Mouse (Mus musculus) cerebellum, adult 2 months (tissue): ENCODE results near the gene Rapgef2.

ENCODE experiments used
- CTCF ChIP-seq: fragments of 200-500 bp; IDR thresholded peaks from 2 replicates; pipeline ENCODE4 v1.5.1; 2011; ENCODE audit warnings: low read depth, mild to moderate bottlenecking, control low read depth, low read length, moderate library complexity, borderline replicate concordance; ENCODE audit not compliant: insufficient read depth
- POLR2A ChIP-seq: fragments of 200-500 bp; IDR thresholded peaks from 2 replicates; pipeline ENCODE4 v1.6.1; 2011; ENCODE audit warnings: low read length, control low read depth, borderline replicate concordance; ENCODE audit not compliant: insufficient read depth

- TF ChIP-seq POLR2A (no peak), CTCF (no peak)
Observed at GRCm38 (mm10) chr3:79130991-79131390, 155.3 kb downstream of the Rapgef2 start.
